Mouse (Mus musculus) olfactory bulb, adult 2 months (tissue): ENCODE measurements around the gene Cadm1.

ENCODE experiments used
- CTCF ChIP-seq: fragments of 200-500 bp; IDR thresholded peaks from 2 replicates; pipeline ENCODE4 v1.5.1; 2012; ENCODE audit warnings: low read depth, mild to moderate bottlenecking, low read length, moderate library complexity; ENCODE audit not compliant: insufficient read depth
- POLR2A ChIP-seq: fragments of 200-500 bp; IDR thresholded peaks from 2 replicates; pipeline ENCODE4 v1.6.1; 2012; ENCODE audit warnings: mild to moderate bottlenecking, low read depth, low read length, moderate library complexity; ENCODE audit not compliant: insufficient read depth

DNA sequence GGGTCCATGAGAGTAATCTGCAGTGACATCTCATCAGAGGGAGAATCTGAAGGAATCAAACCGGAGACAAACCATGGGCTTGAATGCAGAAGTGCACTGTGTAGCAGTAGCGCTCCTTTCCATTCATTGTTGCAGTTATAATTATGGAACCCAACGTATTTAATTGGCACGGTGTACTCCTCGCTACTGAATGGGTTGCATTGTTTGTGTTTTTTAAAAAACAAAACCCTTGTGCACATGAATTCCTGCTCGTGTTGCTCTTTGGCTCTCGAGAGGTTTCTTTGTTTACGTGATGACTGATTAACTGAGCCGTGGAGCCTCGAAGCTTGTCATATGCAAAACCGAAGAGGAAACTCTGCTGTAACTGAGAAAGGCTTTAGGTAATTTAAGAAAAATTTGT is 45.8 kb downstream of the Cadm1 start:
- no peak for TF ChIP-seq POLR2A
- TF ChIP-seq CTCF: no peak
